ENCODE assay signal across 11 mouse cellular contexts in genomic region chr11:88515736-88516583, GRCm38 (mm10).
DNase-seq lines count a peak whose midpoint lies in the region; ATAC-seq and TF ChIP-seq lines count a peak whose summit lies in the region.
"Had no signal": no experiment of that assay in that cellular context is flagged by ENCODE, and none has a peak within 500 bp of the region (broad histone marks: within the 10 kb centered on the region; RNA-seq: fewer than 3 reads in every experiment).

No protein-coding gene starts in this region.

- no peak for TF ChIP-seq POLR2A in testis, adult 2 months (IDR thresholded peaks at IDR 0.05; ENCODE audit: control insufficient read depth, low read depth, low read length)

- H3K4me3 ChIP-seq in heart, embryonic 14.5 days (ENCODE audit: control insufficient read depth in 1 of 2, insufficient read depth in 1 of 2, low read depth in 1 of 2, low read length in 2 of 2): no peak overlapping the region
- H3K4me3 ChIP-seq in testis, adult 2 months (ENCODE audit: control insufficient read depth, low read depth, low read length): no peak overlapping the region
- H3K4me3 ChIP-seq: liver, embryonic 13.5 days; stomach, embryonic 15.5 days had no signal

- TF ChIP-seq CTCF in testis, adult 2 months (IDR thresholded peaks at IDR 0.05; ENCODE audit: control insufficient read depth, insufficient read depth, insufficient replicate concordance, low read depth, low read length): no peak

- H3K36me3 ChIP-seq in heart, embryonic 14.5 days (ENCODE audit: control insufficient read depth, insufficient read depth, low read length): no peaks in the 10 kb centered on the region
- H3K36me3 ChIP-seq in testis, adult 2 months (ENCODE audit: control insufficient read depth, insufficient read depth, low read length): no peaks in the 10 kb centered on the region
- H3K36me3 ChIP-seq: liver, embryonic 13.5 days; stomach, embryonic 15.5 days had no signal

- no peaks in the 10 kb centered on the region for H3K27me3 ChIP-seq in heart, embryonic 14.5 days (ENCODE audit: control insufficient read depth, insufficient read depth, low read length)
- no peaks in the 10 kb centered on the region for H3K27me3 ChIP-seq in testis, adult 2 months (ENCODE audit: control insufficient read depth, insufficient read depth, low read length)
- H3K27me3 ChIP-seq: liver, embryonic 13.5 days; stomach, embryonic 15.5 days had no signal

- no peaks in the 10 kb centered on the region for H3K9me3 ChIP-seq in heart, embryonic 14.5 days (ENCODE audit: control insufficient read depth, low read length)
- H3K9me3 ChIP-seq: liver, embryonic 13.5 days; stomach, embryonic 15.5 days had no signal

- no peak for ATAC-seq in heart, embryonic 14.5 days (ENCODE audit: insufficient number of reproducible peaks, insufficient read depth, low FRiP score, low read depth)
- ATAC-seq in megakaryocyte, adult 5-6 weeks (ENCODE audit: poor library complexity, severe bottlenecking): no peak

- DNase-seq in heart, postnatal 25 days (ENCODE audit: low spot score): no peak
- no peak for DNase-seq in testis, postnatal 10 days (ENCODE audit: low spot score)
- DNase-seq in kidney, adult 9 months: peak; percentile 48
- no peak for DNase-seq in cerebellum, adult 9-11 months
- no peak for DNase-seq in MN1 (ENCODE audit: low spot score)
- DNase-seq: cerebellum, adult 11 months; liver, embryonic 13.5 days had no signal

- H3K4me2 ChIP-seq in heart, embryonic 14.5 days (ENCODE audit: low read length): peak overlapping the region; percentile 5; the same call in 1 of the 2 replicates
- H3K4me2 ChIP-seq: liver, embryonic 13.5 days; stomach, embryonic 15.5 days had no signal

- peak overlapping the region; percentile 28; the same call in 1 of the 2 replicates for H3K9ac ChIP-seq in heart, embryonic 14.5 days (ENCODE audit: low read length)
- H3K9ac ChIP-seq: liver, embryonic 13.5 days; stomach, embryonic 15.5 days had no signal

- intact Hi-C loops in heart, postnatal 25 days (cut with DNase I): loop anchor here (5.0 kb wide), 1 partner anchor 36 kb away; no protein-coding TSS in a partner anchor

- H3K4me1 ChIP-seq in heart, embryonic 14.5 days (ENCODE audit: control insufficient read depth in 2 of 2, insufficient read depth in 2 of 2, low read length in 2 of 2): peaks cover 37 to 49% of the 10 kb centered on the region in 2 experiments
- peaks cover 15% of the 10 kb centered on the region for H3K4me1 ChIP-seq in testis, adult 2 months (ENCODE audit: control insufficient read depth, insufficient read depth, low read length)

- H3K27ac ChIP-seq in heart, embryonic 14.5 days (replicated peaks in 1 of 2; ENCODE audit: control insufficient read depth in 1 of 2, insufficient read depth in 1 of 2, low read depth in 2 of 2, low read length in 2 of 2): peak overlapping the region; percentile 75 to 88
- peak overlapping the region; percentile 68 for H3K27ac ChIP-seq in testis, adult 2 months (ENCODE audit: control insufficient read depth, insufficient read depth, low read depth, low read length)
- H3K27ac ChIP-seq: liver, embryonic 13.5 days had no signal

- 58% methylated on average over 6 of the region's 6 CpGs for WGBS in heart, embryonic 14.5 days
